Mouse (Mus musculus) R1 (cell line): ENCODE results near the gene Tmem115.
A peak's percentile ranks its signal among the peaks of the same experiment; 100 is the strongest.

Experiments used
- DNase-seq: peaks from one replicate; pipeline ENCODE4 v3.0.0-alpha.2; 2018; ENCODE audit warnings: low read depth, low spot score

Gene Tmem115

GRCm38 (mm10) chr9:107570845-107571244 is 37.1 kb downstream of the Tmem115 start:
- no peak for DNase-seq

GRCm38 (mm10) chr9:107571534-107572326 is 38.0 kb downstream of the Tmem115 start:
- no peak for DNase-seq

GRCm38 (mm10) chr9:107572327-107572662 is 38.5 kb downstream of the Tmem115 start:
- no peak for DNase-seq

- DNase-seq, result peak; percentile 83
These were observed 40.0 kb downstream of the Tmem115 start for GRCm38 (mm10) chr9:107573774-107574173.

DNA sequence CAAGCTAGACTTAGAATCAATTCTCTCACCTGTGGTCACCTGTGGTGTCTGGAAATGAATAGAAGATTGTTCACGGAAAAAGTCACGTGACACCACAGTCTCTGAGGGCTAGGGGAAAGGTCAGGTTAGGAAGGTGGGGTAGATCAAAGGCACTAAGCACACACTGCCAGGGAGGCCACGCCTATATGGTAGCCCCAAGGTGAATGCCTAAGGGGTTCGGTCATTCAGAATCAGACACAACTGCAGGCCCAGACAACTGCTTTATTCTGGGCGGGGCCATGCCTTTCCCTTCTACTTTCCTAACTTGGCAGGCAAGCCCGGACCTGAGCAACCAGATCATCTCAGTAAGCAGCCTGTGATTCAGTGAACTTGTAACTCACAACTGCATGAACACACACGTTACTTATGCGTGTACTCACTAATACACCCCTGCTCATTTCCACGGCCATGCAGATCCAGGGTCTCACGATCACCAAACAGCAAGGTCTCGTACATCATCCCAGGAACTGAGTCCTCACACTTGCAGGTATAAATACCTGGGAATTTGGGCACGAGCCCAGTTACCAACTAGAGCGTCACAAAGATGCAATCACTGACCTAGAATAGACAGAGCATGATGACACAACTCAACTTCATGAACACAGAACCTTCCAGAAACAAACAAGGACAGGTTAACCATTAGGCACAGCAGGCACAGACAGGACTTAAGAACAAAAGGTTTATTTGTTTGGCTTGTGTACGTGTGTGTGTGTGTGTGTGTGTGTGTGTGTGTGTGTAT is 42.0 kb downstream of the Tmem115 start:
- peak; percentile 94 for DNase-seq

GRCm38 (mm10) chr9:107576357-107577107 is 42.8 kb downstream of the Tmem115 start, which contains the start of gene Hyal1:
TSS of gene Hyal1 (plus strand) at chr9:107576927.
- DNase-seq, result peak; percentile 90

GRCm38 (mm10) chr9:107577871-107578270 is 44.1 kb downstream of the Tmem115 start:
- no peak for DNase-seq

DNA sequence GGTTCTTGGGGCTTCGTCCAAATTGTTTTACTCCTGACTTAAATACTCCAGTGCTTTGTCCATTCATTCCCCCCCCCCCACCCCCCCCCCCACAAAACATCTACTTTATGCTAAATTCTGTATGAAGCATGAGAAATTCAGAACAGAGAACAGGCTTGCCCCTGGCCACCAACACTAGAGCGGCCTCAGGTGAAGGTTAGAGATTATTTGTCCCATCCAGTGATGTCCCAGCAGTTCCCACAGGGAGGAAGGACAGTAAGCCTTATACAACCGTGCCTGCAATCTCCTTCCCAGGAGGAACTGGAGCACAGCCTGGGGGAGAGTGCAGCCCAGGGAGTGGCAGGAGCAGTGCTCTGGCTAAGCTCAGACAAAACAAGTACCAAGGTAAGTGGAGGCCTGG is 44.8 kb downstream of the Tmem115 start, which contains the start of gene Naa80:
Gene Naa80 (plus strand): TSS at position 301 of the 400 bp plus-strand sequence.
- DNase-seq, result no peak

DNA sequence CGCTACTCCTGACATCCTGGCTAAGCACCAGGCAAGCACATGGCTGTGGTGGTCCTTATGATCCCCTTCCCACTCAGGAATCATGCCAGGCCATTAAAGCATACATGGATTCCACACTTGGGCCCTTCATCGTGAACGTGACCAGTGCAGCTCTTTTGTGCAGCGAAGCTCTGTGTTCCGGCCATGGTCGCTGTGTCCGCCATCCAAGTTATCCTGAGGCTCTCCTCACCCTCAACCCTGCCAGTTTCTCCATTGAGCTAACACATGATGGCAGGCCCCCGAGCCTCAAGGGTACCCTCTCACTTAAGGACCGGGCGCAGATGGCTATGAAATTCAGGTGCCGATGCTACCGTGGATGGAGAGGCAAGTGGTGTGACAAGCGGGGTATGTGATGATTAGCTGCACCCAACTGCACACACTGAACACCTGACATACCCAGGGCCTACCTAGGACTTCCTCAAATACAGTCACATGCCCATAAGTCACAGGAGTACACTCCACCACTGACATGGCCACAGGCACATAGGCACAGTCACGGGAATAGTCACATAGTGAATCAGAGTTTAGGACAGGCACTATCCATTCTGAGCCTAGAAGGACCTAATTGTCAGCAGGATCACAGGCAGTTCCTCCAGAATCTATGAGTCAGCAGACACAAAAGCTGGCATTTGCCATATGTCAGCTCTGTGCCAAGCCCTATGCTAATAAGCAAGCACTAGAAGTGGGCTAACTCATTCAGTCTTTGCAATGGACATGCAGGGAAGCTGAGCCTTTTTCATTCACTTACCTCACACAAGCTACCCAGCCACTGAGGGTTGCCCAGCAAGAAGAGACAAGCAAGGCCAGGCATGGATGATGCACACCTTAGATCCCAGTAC is 45.5 kb downstream of the Tmem115 start:
- DNase-seq, result no peak

DNA sequence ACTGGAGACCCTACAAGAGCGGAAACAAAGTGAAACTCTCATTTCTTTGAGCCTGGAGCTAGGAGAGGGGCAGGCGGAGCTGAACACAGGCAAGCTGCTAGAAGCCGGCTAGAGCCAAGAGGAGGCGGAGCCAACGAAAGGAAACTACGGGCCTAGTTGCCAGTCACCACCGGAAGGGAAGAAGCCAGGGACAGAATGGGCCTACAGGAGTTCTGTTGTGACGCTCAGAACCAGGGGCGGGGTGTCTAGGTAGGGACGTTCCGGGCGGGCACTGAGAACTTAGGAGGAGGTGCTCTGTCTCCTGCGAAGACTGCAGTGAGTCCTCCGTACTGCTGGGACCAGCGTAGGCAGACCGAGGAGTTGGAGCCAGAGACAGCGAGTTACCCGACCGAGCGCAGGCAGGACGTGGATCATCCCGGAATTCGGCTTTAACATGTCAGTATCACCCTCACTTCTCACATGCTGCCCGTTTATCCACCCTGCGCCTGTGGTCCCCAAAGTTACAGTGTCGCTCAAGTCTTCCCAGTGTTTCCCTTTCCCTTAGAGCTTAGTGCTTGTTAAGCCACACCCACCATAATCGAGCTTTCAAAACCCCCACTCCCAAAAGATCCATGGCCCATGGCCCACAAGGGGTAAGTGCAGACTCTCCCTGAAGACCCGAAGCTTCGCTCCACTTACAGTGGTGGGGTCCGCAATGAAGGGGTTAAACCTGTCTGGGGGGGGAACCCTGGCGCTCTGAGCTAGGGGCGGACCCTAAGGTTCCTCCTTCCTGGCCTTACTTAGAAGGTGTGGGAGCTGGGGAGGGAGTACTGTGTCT is 47.0 kb downstream of the Tmem115 start, which contains the start of gene Hyal3:
Gene Hyal3 (plus strand): TSS at position 318 of the 817 bp plus-strand sequence.
- DNase-seq, result peak; percentile 94

DNA sequence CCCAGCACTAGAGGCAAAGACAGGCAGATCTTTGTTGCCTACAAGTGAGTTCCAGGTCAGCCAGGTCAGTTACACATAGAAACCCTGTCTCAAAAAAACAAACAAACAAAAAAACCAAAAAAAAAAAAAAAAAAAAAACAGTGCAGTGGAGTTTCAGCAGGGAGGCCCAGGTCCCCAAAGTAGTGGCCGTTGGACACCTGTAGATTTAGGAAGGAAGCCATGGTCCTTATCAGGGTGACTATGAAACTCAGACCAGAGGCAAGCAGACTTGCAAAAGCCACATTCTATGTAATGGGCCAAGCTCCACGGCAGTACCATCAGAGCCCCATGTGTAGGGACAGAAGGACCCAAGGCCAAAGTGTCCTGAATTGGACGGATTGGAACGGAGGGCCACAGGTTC is 47.8 kb downstream of the Tmem115 start:
- DNase-seq, result no peak

DNA sequence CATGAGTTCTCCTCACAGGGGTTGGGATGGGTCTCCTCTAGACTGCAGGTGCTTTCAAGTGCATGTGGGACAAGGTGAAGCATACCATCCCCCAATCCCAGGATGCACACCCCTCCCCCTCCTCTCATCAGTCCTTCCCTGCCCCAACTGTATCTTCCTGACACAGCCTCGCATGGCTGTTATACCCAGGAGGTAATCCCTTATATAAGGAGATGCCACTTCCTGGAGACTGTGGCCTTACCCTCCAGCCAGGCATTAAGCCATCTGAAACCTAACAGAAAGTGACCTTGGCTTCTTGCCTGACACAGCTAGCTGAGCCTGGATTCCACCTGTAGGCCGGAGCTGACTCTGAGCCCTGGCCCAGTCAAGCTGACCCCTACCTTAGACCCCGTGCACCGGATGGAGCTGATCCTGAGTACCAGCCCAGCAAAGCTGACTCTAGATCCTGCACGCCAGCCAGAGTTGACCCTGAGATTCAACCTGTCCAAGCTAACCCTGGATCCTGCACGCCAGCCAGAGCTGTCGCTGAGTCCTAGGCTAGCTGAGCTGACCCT is 48.8 kb downstream of the Tmem115 start:
- DNase-seq, result no peak

- no peak for DNase-seq
These were observed 49.4 kb downstream of the Tmem115 start for GRCm38 (mm10) chr9:107583174-107583573.

DNA sequence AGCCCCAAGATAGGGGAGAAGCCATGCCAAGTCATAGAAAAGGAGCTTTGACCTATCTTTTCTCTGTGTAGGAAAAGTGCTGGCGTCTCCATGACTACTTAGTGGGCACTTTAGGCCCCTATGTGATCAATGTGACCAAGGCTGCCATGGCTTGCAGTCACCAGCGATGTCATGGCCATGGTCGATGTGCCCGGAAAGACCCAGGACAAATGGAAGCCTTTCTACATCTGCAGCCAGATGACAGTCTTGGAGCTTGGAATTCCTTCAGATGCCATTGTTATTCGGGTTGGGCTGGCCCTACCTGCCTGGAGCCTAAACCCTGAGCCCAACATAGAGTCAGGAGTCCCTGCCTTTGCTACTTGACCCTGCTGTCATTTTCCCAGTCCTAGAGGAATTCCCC is 52.8 kb downstream of the Tmem115 start:
- peak; percentile 46 for DNase-seq

- DNase-seq, result peak; percentile 99
These were observed 53.5 kb downstream of the Tmem115 start, which contains the start of gene Ifrd2 for GRCm38 (mm10) chr9:107586974-107587832. TSS of gene Ifrd2 (plus strand) at chr9:107587642.

DNA sequence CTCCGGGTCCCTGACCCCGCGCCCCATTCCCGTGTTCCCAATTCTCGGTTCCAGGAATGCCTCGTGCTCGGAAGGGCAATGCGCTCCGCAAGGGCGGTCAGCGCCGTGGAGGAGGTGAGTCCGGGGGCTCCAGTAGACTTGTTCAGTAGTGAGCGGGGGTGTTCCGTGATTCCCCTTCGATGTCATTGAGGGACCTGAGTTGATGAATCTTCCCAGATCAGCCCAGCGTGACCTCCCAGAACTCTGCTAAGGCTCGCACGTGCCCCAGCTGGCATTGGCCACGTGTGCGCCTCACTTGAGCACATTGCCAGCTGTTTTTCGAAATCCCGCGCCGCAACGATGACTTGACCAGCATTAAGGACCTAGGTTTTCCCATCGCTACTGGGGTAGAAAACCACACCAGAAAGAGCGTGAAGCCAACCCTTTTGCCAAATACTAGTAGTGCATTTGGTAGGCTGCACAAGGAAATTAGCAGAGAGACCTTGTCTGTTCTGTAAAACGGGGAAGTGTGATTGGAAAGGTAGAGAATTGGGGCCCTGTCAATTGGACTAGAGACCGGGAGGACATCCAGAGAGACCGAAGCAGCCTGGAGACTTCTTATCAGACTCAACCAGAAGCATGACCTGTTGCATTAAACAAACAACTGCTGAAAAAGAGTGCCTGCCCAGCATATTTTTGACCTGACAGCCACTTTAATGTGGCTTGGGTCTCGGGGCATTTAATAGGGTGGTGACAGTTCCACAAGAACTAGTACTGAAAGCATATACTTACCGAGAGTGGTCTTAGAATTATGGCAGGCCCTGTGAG is 54.3 kb downstream of the Tmem115 start:
- DNase-seq, result no peak
